Mouse (Mus musculus) embryonic facial prominence, embryonic 12.5 days (tissue): ENCODE measurements around the gene Fcrl6. TPM values are rescaled to one million over a fixed set of nuclear protein-coding genes. Genes with fewer than 3 reads are reported as not detected.

Experiments used
- ATAC-seq: fragments of 200-750 bp; cut with Nextera tagmentation; 2 replicates; pipeline ENCODE4 v1.8.0; 2017; ENCODE audit not compliant: insufficient number of reproducible peaks, insufficient read depth, low FRiP score, low TSS enrichment
- H3K27ac ChIP-seq: fragments of 300-500 bp; sonication (generic); 2 replicates; pipeline ENCODE4 v1.5.1; 2016; ENCODE audit warnings: mild to moderate bottlenecking
- H3K27me3 ChIP-seq: fragments of 300-500 bp; sonication (generic); 2 replicates; pipeline ENCODE4 v1.6.1; 2016; ENCODE audit warnings: mild to moderate bottlenecking, moderate library complexity
- H3K36me3 ChIP-seq: fragments of 300-500 bp; sonication (generic); 2 replicates; pipeline ENCODE4 v1.6.1; 2016; ENCODE audit warnings: mild to moderate bottlenecking
- H3K4me1 ChIP-seq: fragments of 300-500 bp; sonication (generic); 2 replicates; pipeline ENCODE4 v1.6.1; 2016
- H3K4me2 ChIP-seq: fragments of 300-500 bp; sonication (generic); replicated peaks from 2 replicates; pipeline ENCODE4 v1.6.1; 2016; ENCODE audit warnings: mild to moderate bottlenecking, moderate library complexity
- H3K4me3 ChIP-seq: fragments of 300-500 bp; sonication (generic); 2 replicates; pipeline ENCODE4 v1.5.1; 2016; ENCODE audit warnings: mild to moderate bottlenecking
- H3K9ac ChIP-seq: fragments of 300-500 bp; sonication (generic); 2 replicates; pipeline ENCODE4 v1.6.1; 2016; ENCODE audit warnings: mild to moderate bottlenecking, moderate library complexity
- H3K9me3 ChIP-seq: fragments of 300-500 bp; sonication (generic); 2 replicates; pipeline ENCODE4 v1.6.1; 2016; ENCODE audit warnings: mild to moderate bottlenecking, moderate library complexity
- WGBS: fragments of 180-500 bp; shearing (Covaris S2); methylation state at CpG from one replicate; pipeline ENCODE4 v1.1.7; 2016; 5-methylcytosine and 5-hydroxymethylcytosine counted together
- polyA plus RNA-seq: library from polyadenylated mRNA; unstranded; fragments of >200 nt; fragmentation: Nextera tagmentation; extraction: Ambion mirVana; gene quantifications from 2 replicates; pipeline ENCODE4 v1.2.1, GENCODE M21; 2016

Gene Fcrl6
- polyA plus RNA-seq, 1 experiment from 2014 or later, result 0.35 TPM

DNA sequence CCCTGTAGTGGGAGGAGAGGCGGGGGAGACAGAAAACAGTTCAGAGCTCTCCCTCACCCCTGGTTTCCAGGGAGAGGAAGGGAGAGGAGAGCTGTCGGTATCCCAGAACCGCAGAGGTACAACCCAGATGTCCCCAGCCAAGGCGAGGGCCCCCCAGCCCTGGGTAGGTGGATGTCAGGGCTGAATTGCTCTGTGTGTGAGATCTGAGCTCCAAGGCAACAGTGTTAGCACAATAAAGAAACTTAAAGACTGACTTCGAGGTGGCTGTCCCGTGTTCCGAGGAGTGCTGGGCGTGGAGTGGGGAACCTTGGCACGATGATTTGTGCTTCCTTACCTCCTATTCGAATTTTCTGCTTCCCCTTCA is 38.9 kb downstream of the Fcrl6 start:
- 6% methylated on average over 10 of the region's 10 CpGs for WGBS
- Histone ChIP-seq H3K9me3 (no peaks in the 10 kb centered on the region), H3K27ac (no peak overlapping the region), H3K27me3 (peaks cover 42% of the 10 kb centered on the region), H3K4me2 (peak overlapping the region; percentile 98), H3K36me3 (no peaks in the 10 kb centered on the region), H3K9ac (peak overlapping the region; percentile 62), H3K4me3 (peak overlapping the region; percentile 60), H3K4me1 (peaks cover 14% of the 10 kb centered on the region)
- ATAC-seq, result no peak; the same call in 1 of the 2 replicates

DNA sequence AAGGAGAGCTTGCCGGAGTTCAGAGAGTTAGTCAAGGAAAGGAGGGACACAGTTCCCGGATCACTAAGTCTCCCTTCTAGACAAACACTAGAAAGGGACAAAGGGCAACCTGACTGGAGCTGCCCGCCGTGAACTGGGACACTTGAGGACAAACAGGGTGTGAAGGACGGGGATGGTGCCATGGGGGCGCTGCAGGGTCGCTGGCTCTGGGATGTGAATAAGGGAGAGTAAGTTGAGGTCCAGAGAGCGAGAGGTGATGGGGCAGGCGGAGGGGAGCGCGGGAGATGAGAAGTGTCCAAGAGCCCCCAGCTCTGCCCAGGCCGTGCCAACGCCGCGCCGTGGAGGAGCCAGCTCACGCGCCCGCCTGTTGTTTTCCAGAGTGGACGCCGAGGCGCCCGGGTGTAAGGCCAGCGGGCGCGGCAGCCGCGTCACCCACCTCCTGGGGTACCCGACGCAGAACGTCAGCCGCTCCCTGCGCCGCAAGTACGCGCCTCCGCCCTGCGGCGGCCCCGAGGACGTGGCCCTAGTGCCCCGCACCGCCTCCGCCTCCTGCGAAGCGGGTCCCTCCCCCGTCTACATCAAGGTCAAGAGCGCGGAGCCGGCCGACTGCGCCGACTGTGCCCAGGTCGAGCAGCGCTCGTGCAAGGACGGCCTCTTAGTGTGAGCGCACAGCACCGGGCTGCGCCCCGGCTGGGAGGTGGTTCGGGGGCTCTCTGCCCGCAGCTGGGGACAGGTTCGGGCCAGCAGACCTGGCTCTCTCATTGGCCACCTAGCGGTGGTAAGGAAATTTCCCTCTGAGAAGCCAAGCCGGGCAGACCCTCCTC is 39.5 kb downstream of the Fcrl6 start:
- peak overlapping the region; percentile 60 for H3K4me3 ChIP-seq
- H3K9me3 ChIP-seq, result no peaks in the 10 kb centered on the region
- peaks cover 42% of the 10 kb centered on the region for H3K27me3 ChIP-seq
- peak overlapping the region; percentile 98 for H3K4me2 ChIP-seq
- peak overlapping the region; percentile 62 for H3K9ac ChIP-seq
- no peaks in the 10 kb centered on the region for H3K36me3 ChIP-seq
- no peak overlapping the region for H3K27ac ChIP-seq
- peak; percentile 82 for ATAC-seq
- H3K4me1 ChIP-seq, result peaks cover 11% of the 10 kb centered on the region
- under 1% methylated on average over 66 of the region's 66 CpGs for WGBS

DNA sequence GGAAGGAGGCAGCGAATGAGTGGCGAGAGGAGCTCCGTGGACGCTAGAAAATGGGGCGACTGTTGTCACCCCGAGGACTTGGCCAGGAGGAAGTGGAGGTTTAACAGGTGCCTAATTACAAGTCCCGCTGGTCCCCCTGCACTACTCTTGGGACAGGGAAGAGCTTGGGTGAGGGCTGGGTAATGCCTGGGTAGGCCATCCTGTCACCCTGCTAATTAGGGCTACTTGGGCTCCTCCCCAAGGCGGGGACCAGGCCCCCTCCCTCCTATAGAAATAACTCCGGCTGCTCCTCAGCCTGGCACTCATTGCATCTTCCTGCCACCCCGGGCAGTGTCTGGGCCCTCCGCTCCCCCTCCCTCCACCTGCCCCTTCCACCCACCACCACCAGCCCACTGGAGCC is 46.7 kb downstream of the Fcrl6 start, which contains the start of gene Vsig8:
Gene Vsig8, plus strand, starts transcription at position 301 of the 400 bp plus-strand sequence.
- H3K4me3 ChIP-seq, result no peak within 1 kb of the TSS
- no peaks in the 10 kb centered on the region for H3K36me3 ChIP-seq
- H3K9ac ChIP-seq, result no peak within 1 kb of the TSS
- H3K4me2 ChIP-seq, result no peak within 1 kb of the TSS
- ATAC-seq, result no peak
- H3K9me3 ChIP-seq, result no peaks in the 10 kb centered on the region
- H3K4me1 ChIP-seq, result peaks cover 12% of the 10 kb centered on the region
- H3K27me3 ChIP-seq, result peaks cover 18% of the 10 kb centered on the region
- WGBS, result 75% methylated on average over 11 of the region's 11 CpGs
- H3K27ac ChIP-seq, result no peak within 1 kb of the TSS

DNA sequence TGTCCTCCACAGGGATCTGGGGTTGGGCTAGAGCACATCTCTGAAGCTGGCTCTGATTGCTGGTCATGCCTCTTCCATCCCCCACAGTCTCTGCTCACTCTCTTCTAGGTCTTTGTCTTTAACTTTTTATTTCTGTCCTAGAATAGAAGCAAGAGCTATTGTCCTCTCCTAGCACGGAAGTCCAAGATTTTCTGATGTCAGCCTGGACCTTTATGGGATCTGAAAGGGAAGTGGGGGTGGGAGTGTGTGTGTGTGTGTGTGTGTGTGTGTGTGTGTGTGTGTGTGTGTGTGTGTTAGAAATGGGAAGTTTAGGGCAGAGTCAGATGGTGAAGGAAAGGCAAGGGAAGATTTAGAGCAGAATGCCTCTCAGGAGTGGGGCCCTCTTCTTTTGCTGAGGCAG is 49.7 kb downstream of the Fcrl6 start:
- no peak overlapping the region for H3K27ac ChIP-seq
- H3K4me3 ChIP-seq, result no peak overlapping the region
- no peak overlapping the region for H3K4me2 ChIP-seq
- WGBS, result 60% methylated on average over 1 of the region's 1 CpGs
- peaks cover 25% of the 10 kb centered on the region for H3K4me1 ChIP-seq
- no peak for ATAC-seq
- no peak overlapping the region for H3K9ac ChIP-seq
- no peaks in the 10 kb centered on the region for H3K36me3 ChIP-seq
- peaks cover 9% of the 10 kb centered on the region for H3K27me3 ChIP-seq
- no peaks in the 10 kb centered on the region for H3K9me3 ChIP-seq

DNA sequence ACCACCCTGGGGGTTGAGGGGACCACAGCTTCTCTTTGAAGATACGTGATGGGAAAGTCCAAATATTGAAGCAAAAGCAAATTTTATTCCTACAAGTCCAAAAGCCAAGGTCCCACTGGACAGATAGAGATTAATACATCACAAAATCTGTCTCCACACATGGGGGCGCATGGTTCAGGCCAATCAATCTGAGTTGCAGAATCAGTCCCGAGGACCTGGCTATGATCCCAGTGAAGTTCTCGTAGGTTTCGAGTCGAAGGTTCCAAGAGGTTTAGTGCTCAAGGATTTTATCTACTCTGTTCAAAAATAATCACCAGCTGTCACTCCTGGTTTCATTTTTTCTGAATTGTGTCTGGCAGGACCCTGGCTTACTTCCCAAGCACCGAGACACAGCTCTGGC is 51.3 kb downstream of the Fcrl6 start:
- peak overlapping the region; percentile 50 for H3K4me2 ChIP-seq
- H3K4me1 ChIP-seq, result peaks cover 25% of the 10 kb centered on the region
- peak overlapping the region; percentile 33; the same call in 1 of the 2 replicates for H3K4me3 ChIP-seq
- no peak overlapping the region for H3K27ac ChIP-seq
- H3K27me3 ChIP-seq, result peaks cover 9% of the 10 kb centered on the region; the same call in 1 of the 2 replicates
- WGBS, result 58% methylated on average over 7 of the region's 7 CpGs
- H3K9me3 ChIP-seq, result no peaks in the 10 kb centered on the region
- no peaks in the 10 kb centered on the region for H3K36me3 ChIP-seq
- no peak for ATAC-seq
- 0 out of 2 replicates have a peak overlapping the region, but pooled peaks have one; percentile 29 for H3K9ac ChIP-seq

DNA sequence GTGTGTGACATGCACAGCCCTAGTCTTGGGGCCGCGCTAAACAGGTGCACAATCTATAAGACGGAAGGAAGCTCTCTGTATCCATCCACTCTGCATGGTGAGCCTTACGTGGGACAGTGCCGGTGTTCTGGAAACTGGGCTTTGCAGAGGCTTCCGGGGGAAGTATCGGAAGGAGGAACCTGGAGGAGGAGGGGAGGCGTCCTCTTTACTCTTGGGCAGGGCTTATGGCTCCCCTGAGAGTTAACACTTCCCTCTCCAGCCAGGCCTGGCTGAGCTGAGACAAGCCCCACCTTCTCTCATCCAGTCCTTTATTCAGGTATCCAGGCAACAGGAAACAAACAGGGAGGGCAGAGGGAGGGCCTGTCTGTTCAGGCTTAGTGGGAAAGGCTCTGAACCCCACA is 51.8 kb downstream of the Fcrl6 start:
- Histone ChIP-seq H3K27me3 (peaks cover 9% of the 10 kb centered on the region; the same call in 1 of the 2 replicates), H3K4me1 (peaks cover 25% of the 10 kb centered on the region), H3K4me3 (peak overlapping the region; percentile 33), H3K36me3 (no peaks in the 10 kb centered on the region), H3K9me3 (no peaks in the 10 kb centered on the region), H3K9ac (peak overlapping the region; percentile 29), H3K4me2 (peak overlapping the region; percentile 50), H3K27ac (no peak overlapping the region)
- ATAC-seq, result peak; percentile 75
- WGBS, result under 1% methylated on average over 8 of the region's 8 CpGs

DNA sequence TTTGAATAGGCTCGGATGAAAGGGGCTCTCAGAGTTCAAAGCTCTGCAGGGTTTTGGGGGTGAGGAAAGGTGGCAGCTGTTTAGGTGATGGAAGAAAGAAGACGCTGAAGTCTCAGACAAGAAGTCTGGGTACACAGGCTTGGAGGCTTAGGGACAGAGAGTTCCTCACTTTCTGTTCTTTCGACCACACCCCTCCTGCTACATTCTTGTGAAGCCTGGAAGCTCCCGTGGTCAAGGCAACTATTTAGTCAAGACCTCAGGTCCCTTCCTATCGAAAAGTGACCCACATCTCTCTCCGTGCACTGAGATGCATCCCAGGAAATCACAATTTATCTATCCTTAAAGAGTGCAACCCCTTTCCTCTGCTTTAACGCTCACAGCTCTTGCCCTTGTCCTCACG is 52.6 kb downstream of the Fcrl6 start:
- peaks cover 25% of the 10 kb centered on the region for H3K4me1 ChIP-seq
- no peak for ATAC-seq
- no peak overlapping the region for H3K27ac ChIP-seq
- H3K4me3 ChIP-seq, result peak overlapping the region; percentile 33
- 7% methylated on average over 8 of the region's 8 CpGs for WGBS
- H3K9ac ChIP-seq, result peak overlapping the region; percentile 29; the same call in 1 of the 2 replicates
- H3K9me3 ChIP-seq, result no peaks in the 10 kb centered on the region
- peak overlapping the region; percentile 50 for H3K4me2 ChIP-seq
- peaks cover 9% of the 10 kb centered on the region; the same call in 1 of the 2 replicates for H3K27me3 ChIP-seq
- no peaks in the 10 kb centered on the region for H3K36me3 ChIP-seq

DNA sequence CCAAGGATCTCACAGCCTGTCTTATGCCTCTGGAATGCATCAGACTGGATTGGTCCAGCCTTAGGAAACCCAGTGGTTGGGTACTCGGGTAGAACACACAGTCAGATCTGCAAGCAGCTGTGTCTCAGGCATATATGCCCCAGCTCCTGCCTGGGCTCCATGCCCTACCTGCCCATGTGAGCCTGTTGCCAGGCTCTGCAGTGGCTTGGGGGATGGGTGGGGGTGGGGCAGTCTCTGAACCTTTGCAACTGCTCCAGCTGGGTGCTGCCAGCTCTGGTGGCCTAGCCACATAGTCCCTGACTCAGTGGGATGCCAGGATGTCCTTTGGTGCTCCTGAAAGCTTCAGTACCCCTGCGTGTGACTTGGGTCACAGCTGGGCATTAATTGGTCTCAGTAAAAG is 53.0 kb downstream of the Fcrl6 start:
- Histone ChIP-seq H3K4me2 (0 out of 2 replicates have a peak overlapping the region, but pooled peaks have one; percentile 50), H3K9ac (no peak overlapping the region; the same call in 1 of the 2 replicates)

DNA sequence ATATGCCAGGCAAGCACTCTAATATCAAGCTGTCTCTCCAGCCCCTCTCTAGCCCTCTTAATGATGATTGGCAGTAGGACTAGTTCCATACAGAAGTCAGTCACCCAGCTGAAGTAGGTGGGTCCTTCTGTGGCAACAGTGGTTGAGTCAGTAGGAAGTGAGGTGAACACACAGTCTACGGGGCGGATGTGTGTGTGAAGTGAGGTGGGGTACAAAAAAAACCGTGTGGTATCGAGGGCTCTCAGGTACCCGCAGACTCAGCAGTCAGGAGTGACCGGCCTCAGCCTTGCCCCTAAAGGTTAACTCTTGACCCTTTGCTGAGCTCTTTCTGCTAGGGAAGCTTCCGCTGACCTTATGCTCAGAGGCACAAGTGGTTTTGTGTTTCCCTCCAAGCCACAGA is 53.9 kb downstream of the Fcrl6 start:
- Histone ChIP-seq H3K4me3 (no peak overlapping the region), H3K27me3 (peaks cover 9% of the 10 kb centered on the region; the same call in 1 of the 2 replicates), H3K4me1 (peaks cover 25% of the 10 kb centered on the region), H3K27ac (no peak overlapping the region), H3K36me3 (no peaks in the 10 kb centered on the region), H3K9me3 (no peaks in the 10 kb centered on the region), H3K4me2 (no peak overlapping the region), H3K9ac (no peak overlapping the region)
- ATAC-seq, result no peak
- WGBS, result 17% methylated on average over 7 of the region's 7 CpGs

More for the DNA sequence above, 53.0 kb downstream of the Fcrl6 start:
- Histone ChIP-seq H3K9me3 (no peaks in the 10 kb centered on the region), H3K4me1 (peaks cover 25% of the 10 kb centered on the region), H3K27ac (no peak overlapping the region), H3K36me3 (no peaks in the 10 kb centered on the region), H3K27me3 (peaks cover 9% of the 10 kb centered on the region; the same call in 1 of the 2 replicates), H3K4me3 (no peak overlapping the region)
- WGBS, result 13% methylated on average over 2 of the region's 2 CpGs
- ATAC-seq, result no peak

Other genes with a start within 250 kb of the Fcrl6 start
- gene Pigm, start 226.0 kb downstream of the Fcrl6 start, polyA plus RNA-seq, result 9.9 and 10.3 TPM in 2 replicates
- 0.41 and 0.51 TPM in 2 replicates for gene Slamf9, start 127.2 kb downstream of the Fcrl6 start, polyA plus RNA-seq
- gene Igsf9, start 120.8 kb downstream of the Fcrl6 start, polyA plus RNA-seq, result 79.5 and 84.3 TPM in 2 replicates
- 80.2 and 80.4 TPM in 2 replicates for gene Tagln2, start 102.5 kb downstream of the Fcrl6 start, polyA plus RNA-seq
- 0.95 and 1.1 TPM in 2 replicates for gene Cfap45, start 81.8 kb downstream of the Fcrl6 start, polyA plus RNA-seq
- 0.24 TPM in 1 of 2 replicates, not detected in the other for gene Vsig8, start 46.6 kb downstream of the Fcrl6 start, polyA plus RNA-seq
- not detected in 2 replicates for gene Slamf8, start 12.0 kb downstream of the Fcrl6 start, polyA plus RNA-seq
- 9.4 and 10.0 TPM in 2 replicates for gene Dusp23, start 30.4 kb upstream of the Fcrl6 start, polyA plus RNA-seq
- not detected in 2 replicates for gene Crp, start 95.5 kb upstream of the Fcrl6 start, polyA plus RNA-seq